Mouse (Mus musculus) liver, embryonic 15.5 days (tissue): ENCODE measurements around the gene Sart3. TPM values are rescaled to one million over a fixed set of nuclear protein-coding genes. Genes with fewer than 3 reads are reported as not detected.
"Not testable (repeated sequence)": the region's sequence is repeated elsewhere in the genome, so short reads cannot be mapped to it uniquely, and the experiment has no call there.

ENCODE experiments used
- ATAC-seq: fragments of 200-750 bp; cut with Nextera tagmentation; 2 replicates; pipeline ENCODE4 v1.8.0; 2017; ENCODE audit warnings: moderate number of reproducible peaks, mild to moderate bottlenecking, moderate library complexity; ENCODE audit not compliant: insufficient read depth
- H3K27ac ChIP-seq: fragments of 300-500 bp; sonication (generic); replicated peaks from 2 replicates; pipeline ENCODE4 v1.5.1; 2015; ENCODE audit warnings: mild to moderate bottlenecking, inconsistent platforms
- H3K27me3 ChIP-seq: fragments of 300-500 bp; sonication (generic); 2 replicates; pipeline ENCODE4 v1.6.1; 2015; ENCODE audit warnings: mild to moderate bottlenecking, inconsistent platforms
- H3K36me3 ChIP-seq: fragments of 300-500 bp; sonication (generic); replicated peaks from 2 replicates; pipeline ENCODE4 v1.6.1; 2015; ENCODE audit warnings: moderate library complexity, mild to moderate bottlenecking, inconsistent platforms
- H3K4me1 ChIP-seq: fragments of 300-500 bp; sonication (generic); replicated peaks from 2 replicates; pipeline ENCODE4 v1.6.1; 2015; ENCODE audit warnings: inconsistent platforms
- H3K4me2 ChIP-seq: fragments of 300-500 bp; sonication (generic); 2 replicates; pipeline ENCODE4 v1.6.1; 2015; ENCODE audit warnings: moderate library complexity, mild to moderate bottlenecking, inconsistent platforms
- H3K4me3 ChIP-seq: fragments of 300-500 bp; sonication (generic); replicated peaks from 2 replicates; pipeline ENCODE4 v1.5.1; 2015; ENCODE audit warnings: mild to moderate bottlenecking, inconsistent platforms
- H3K9ac ChIP-seq: fragments of 300-500 bp; sonication (generic); 2 replicates; pipeline ENCODE4 v1.6.1; 2015; ENCODE audit warnings: moderate library complexity, mild to moderate bottlenecking, inconsistent platforms
- H3K9me3 ChIP-seq: fragments of 300-500 bp; sonication (generic); replicated peaks from 2 replicates; pipeline ENCODE4 v1.6.1; 2016; ENCODE audit warnings: inconsistent platforms
- WGBS: fragments of 180-500 bp; shearing (Covaris S2); methylation state at CpG from one replicate; pipeline ENCODE4 v1.1.7; 2015; ENCODE audit warnings: mixed read lengths; ENCODE audit not compliant: insufficient replicate concordance; 5-methylcytosine and 5-hydroxymethylcytosine counted together
- polyA plus RNA-seq: library from polyadenylated mRNA; unstranded; fragments of >200 nt; fragmentation: Nextera tagmentation; extraction: Ambion mirVana; gene quantifications from 2 replicates; pipeline ENCODE4 v1.2.1, GENCODE M21; 2015

Gene Sart3
- polyA plus RNA-seq, result 17.5 and 20.7 TPM in 2 replicates

DNA sequence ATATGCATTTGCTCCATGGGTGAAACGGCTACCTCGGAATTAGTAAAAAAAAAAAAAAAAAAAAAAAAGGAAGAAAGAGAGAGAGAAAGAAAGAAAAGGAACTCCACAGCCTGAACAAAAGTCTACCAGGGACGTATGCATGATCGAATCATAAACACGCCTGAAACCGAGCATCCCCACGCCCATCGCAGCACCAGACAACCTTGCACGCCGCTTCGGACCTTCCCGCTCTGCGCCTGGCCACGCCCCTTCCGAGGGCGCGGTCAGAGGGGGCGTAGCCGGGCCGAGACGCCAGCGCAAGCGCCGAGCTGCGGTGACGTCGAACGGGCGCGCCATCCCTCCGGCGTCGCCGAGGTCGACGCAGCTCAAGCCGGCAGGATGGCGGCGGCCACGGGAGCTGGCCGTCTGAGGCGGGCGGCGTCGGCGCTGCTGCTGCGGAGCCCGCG lies at the start of gene Sart3, which contains the start of gene Iscu:
Gene Sart3, minus strand, starts transcription at position 61 of the 446 bp plus-strand sequence.
Gene Iscu, plus strand, starts transcription at position 299 of the 446 bp plus-strand sequence.
- H3K27me3 ChIP-seq, result no peaks in the 10 kb centered on the region
- WGBS, result under 1% methylated on average over 45 of the region's 49 CpGs
- peak within 1 kb of the TSS; percentile 92 for H3K4me2 ChIP-seq
- H3K4me1 ChIP-seq, result peaks cover 43% of the 10 kb centered on the region
- peak within 1 kb of the TSS; percentile 95 for H3K4me3 ChIP-seq
- peaks cover 49% of the 10 kb centered on the region for H3K36me3 ChIP-seq
- no peaks in the 10 kb centered on the region for H3K9me3 ChIP-seq
- ATAC-seq, result peak; percentile 78
- peak within 1 kb of the TSS; percentile 91 for H3K27ac ChIP-seq
- H3K9ac ChIP-seq, result peak within 1 kb of the TSS; percentile 91

DNA sequence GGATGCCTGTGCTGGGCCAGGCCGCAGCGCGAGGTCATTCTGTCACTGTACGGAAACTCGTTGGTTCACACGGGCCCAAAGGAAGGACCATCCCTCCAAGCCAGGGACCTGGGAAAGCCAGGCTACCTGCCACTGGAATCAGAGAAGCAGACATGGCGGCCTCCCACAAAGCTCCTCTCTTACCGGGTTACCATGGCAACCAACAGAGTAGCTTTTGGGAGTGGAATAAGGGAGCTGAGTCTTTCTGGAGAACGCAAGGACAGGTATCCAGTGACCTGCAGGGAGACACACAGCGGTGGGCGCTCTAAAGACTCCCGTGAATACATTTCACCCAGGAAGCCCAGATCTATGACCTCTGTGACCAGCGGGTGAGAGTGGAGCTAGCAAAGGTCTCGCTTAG lies 46.3 kb upstream of the Sart3 start:
- H3K27me3 ChIP-seq, result no peaks in the 10 kb centered on the region; the same call in 1 of the 2 replicates
- no peak overlapping the region for H3K9ac ChIP-seq
- no peak overlapping the region for H3K27ac ChIP-seq
- ATAC-seq, result no peak
- H3K4me1 ChIP-seq, result peaks cover 3% of the 10 kb centered on the region; the same call in 1 of the 2 replicates
- H3K9me3 ChIP-seq, result no peaks in the 10 kb centered on the region
- no peaks in the 10 kb centered on the region for H3K36me3 ChIP-seq
- 74% methylated on average over 14 of the region's 14 CpGs for WGBS
- H3K4me3 ChIP-seq, result no peak overlapping the region
- H3K4me2 ChIP-seq, result no peak overlapping the region

DNA sequence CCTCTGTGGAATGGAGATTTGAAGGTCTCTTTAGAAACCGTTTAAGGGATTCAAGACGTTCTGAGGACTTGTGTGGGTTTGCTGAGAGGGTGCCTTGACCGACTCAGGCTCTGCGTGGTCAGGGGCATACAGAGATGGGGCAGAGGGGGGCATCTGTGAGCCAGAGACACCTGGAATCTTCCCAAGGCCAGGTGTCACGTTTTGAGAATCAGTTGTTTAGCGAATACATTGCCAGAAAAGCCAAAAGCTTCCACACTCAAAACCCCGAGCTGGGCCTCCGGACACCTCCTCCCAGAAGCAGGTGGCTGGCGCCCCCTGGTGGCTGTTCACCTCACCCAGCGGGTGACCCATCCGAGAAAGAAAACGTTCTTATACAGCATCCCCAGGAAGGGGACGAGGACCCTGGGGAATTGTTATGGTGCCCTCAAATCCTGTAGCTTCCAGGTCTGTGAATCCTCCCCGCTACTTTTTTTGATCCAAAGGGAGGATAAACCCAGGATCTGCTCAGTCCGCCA lies 43.4 kb upstream of the Sart3 start:
- no peaks in the 10 kb centered on the region; the same call in 1 of the 2 replicates for H3K27me3 ChIP-seq
- H3K4me1 ChIP-seq, result peaks cover 3% of the 10 kb centered on the region; the same call in 1 of the 2 replicates
- H3K27ac ChIP-seq, result no peak overlapping the region
- no peaks in the 10 kb centered on the region for H3K9me3 ChIP-seq
- H3K36me3 ChIP-seq, result no peaks in the 10 kb centered on the region
- no peak overlapping the region for H3K9ac ChIP-seq
- 0 out of 2 replicates have a peak, but pooled peaks have one; percentile 31 for ATAC-seq
- H3K4me2 ChIP-seq, result 0 out of 2 replicates have a peak overlapping the region, but pooled peaks have one; percentile 12
- 14% methylated on average over 15 of the region's 15 CpGs for WGBS
- no peak overlapping the region for H3K4me3 ChIP-seq

DNA sequence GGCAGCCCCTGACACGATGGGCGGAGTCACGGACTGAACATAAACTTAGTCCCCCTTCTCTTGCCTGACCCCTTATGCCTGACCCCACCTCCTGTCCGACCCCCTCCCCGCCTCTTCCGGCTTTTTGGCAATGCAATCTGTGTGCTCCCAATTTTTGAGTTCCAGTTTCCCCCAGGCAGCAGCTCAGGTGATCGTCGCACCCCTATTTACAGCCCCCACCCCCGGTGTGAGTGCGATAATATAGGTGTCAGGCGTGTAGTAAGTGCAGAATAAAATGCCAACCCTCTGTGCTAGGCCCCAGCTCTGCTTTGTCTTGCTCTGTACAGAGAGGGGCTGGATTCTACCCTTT lies 42.7 kb upstream of the Sart3 start:
- H3K36me3 ChIP-seq, result no peaks in the 10 kb centered on the region
- H3K4me2 ChIP-seq, result no peak overlapping the region
- no peak overlapping the region for H3K9ac ChIP-seq
- H3K4me3 ChIP-seq, result no peak overlapping the region
- H3K27ac ChIP-seq, result no peak overlapping the region
- ATAC-seq, result no peak
- WGBS, result 50% methylated on average over 11 of the region's 11 CpGs
- no peaks in the 10 kb centered on the region for H3K9me3 ChIP-seq
- peaks cover 3% of the 10 kb centered on the region; the same call in 1 of the 2 replicates for H3K4me1 ChIP-seq
- no peaks in the 10 kb centered on the region; the same call in 1 of the 2 replicates for H3K27me3 ChIP-seq

DNA sequence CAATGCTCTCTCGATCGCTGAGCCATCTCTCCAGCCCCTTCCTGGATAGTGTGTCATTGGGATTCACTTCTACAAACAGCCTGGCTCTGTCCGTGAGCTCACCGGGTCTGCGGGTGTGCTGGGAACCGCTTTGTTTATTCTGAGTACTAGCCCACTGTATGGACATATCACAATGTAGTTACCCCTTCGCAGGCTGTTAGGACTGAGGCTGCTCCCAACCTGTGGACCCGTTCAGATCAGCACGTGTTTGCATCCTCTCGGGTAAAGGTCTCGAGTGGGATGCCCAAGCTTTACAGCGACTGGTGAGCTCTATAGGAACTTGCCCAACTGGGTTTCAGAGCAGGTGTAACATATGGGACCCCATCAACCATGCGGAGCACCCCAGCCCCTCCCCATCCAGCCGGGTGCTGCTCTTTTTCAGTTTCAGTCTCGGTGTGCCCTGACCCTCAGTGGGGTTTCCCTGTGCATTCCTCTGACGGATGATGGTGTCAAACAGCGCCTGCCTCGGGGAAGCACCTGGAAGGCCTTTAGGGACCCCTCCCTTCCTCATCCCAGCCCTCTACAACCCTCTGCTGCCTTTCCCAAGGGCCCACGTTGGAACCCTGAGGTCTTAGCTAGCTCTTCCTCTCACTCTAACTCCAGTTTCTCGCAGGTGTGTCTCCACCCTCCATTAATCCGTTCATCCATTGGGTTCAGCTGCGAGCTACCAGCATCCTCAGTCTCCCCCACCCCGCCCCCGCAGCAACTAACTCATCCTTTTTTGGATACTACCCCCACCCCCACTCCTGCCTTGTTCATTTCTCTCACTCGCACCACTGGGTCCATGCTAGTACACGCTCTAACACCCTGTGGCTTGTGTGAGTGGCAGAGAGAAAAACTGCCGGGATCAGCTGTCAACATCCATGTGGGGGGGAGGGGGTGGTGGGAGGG lies 42.1 kb upstream of the Sart3 start:
- Histone ChIP-seq H3K4me1 (peaks cover 3% of the 10 kb centered on the region; the same call in 1 of the 2 replicates), H3K9me3 (no peaks in the 10 kb centered on the region), H3K27ac (no peak overlapping the region), H3K36me3 (no peaks in the 10 kb centered on the region), H3K4me3 (no peak overlapping the region), H3K4me2 (no peak overlapping the region), H3K27me3 (no peaks in the 10 kb centered on the region; the same call in 1 of the 2 replicates), H3K9ac (no peak overlapping the region)
- 36% methylated on average over 27 of the region's 27 CpGs for WGBS
- no peak for ATAC-seq

DNA sequence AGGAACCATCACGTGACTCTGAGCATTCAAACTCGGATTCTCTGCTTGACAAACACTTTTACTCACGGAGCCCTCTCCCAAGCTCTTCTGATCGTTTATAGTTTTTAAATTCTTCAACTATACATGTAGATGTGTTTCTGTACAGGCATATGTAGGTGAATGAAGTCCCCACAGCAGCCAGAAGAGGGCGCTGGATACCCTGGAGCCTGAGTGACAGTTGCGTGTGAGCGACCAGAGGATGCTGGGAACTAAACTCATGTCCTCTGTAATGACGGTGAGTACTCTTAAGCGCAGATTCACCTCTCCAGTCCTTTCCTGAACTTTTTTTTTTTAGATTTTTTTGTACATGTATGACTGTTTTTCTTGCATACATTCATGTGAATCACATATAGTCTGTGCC lies 41.3 kb upstream of the Sart3 start:
- H3K27me3 ChIP-seq, result no peaks in the 10 kb centered on the region; the same call in 1 of the 2 replicates
- no peak overlapping the region for H3K27ac ChIP-seq
- H3K4me3 ChIP-seq, result no peak overlapping the region
- no peaks in the 10 kb centered on the region for H3K9me3 ChIP-seq
- H3K4me1 ChIP-seq, result peaks cover 3% of the 10 kb centered on the region; the same call in 1 of the 2 replicates
- H3K36me3 ChIP-seq, result no peaks in the 10 kb centered on the region
- no peak overlapping the region for H3K4me2 ChIP-seq
- WGBS, result 22% methylated on average over 9 of the region's 9 CpGs
- ATAC-seq, result no peak
- no peak overlapping the region for H3K9ac ChIP-seq

DNA sequence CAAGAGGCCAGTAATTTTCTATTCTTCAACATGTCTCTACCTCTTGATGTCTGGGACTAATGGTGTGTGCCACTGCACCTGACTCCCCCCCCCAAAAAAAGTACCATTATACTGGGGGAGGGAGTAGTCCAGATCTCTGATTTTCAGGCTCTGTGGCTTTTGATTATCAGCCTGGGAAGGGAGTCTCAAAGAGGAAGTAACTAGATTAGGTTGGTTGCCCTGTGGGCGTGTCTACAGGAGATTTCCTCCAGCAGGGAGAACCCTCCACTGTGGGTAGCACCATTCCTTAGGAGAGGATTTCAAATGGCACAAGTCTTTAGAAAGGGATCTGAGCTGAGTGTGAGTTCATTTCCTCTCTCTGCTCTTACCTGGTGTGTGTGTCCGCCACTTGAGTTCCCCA lies 40.3 kb upstream of the Sart3 start:
- ATAC-seq, result no peak
- Histone ChIP-seq H3K4me3 (no peak overlapping the region), H3K4me1 (peaks cover 3% of the 10 kb centered on the region; the same call in 1 of the 2 replicates), H3K27me3 (no peaks in the 10 kb centered on the region; the same call in 1 of the 2 replicates), H3K4me2 (no peak overlapping the region), H3K36me3 (no peaks in the 10 kb centered on the region), H3K9ac (no peak overlapping the region), H3K9me3 (no peaks in the 10 kb centered on the region), H3K27ac (no peak overlapping the region)
- 44% methylated on average over 2 of the region's 2 CpGs for WGBS

DNA sequence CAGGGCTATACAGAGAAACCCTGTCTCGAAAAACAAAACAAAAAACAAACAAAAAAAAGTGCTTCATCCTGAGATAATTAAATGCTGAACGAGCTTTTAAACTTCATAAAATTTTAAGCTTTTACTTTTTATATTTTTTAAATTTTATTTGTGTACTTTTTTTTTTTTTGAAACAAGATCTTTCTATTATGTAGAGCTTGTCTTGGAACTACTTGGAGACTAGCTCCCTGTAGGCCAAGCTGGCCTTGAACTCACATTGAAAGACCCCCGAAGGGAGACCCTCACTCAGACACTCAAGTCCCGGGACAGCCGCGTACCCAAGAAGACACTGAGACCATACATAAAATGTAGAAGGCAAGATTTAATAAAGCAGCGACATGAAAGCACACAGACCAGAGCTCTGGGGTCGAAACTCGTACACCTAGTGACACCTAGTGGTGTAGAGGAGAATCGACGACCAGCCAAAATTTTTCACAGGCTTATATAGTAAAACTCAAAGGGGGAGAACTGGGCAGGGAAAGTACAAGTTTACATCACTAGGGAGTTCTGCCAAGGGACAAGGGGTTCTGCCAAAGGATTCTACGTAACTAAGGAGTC lies 39.6 kb upstream of the Sart3 start:
- WGBS, result 15% methylated on average over 11 of the region's 12 CpGs
- not testable (repeated sequence) for H3K4me1 ChIP-seq, H3K36me3 ChIP-seq, H3K4me3 ChIP-seq, H3K27me3 ChIP-seq, H3K9ac ChIP-seq, ATAC-seq, H3K27ac ChIP-seq, H3K4me2 ChIP-seq, H3K9me3 ChIP-seq

DNA sequence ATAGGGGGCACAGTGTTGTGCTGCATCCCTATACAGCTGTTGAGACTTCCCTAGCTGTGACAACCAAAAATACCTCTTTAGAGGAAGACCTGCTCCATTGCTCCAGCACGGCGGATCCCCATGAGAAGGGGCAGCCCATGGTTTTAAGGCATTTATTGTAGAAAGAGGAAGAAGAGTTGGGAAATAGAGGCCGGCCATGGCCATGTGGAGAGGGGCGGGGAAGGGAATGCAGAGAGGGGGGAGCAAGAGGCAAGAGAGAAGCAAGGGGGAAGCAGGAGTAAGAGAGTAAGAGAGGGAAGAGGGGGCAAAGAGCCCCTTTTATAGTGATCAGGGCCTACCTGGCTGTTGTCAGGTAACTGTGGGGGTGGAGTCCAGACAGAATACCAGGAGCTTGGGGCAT lies 37.8 kb upstream of the Sart3 start:
- Histone ChIP-seq H3K4me3 (no peak overlapping the region), H3K27me3 (no peaks in the 10 kb centered on the region; the same call in 1 of the 2 replicates), H3K4me1 (peaks cover 6% of the 10 kb centered on the region; the same call in 1 of the 2 replicates), H3K9ac (no peak overlapping the region), H3K27ac (no peak overlapping the region), H3K4me2 (no peak overlapping the region), H3K9me3 (no peaks in the 10 kb centered on the region), H3K36me3 (no peaks in the 10 kb centered on the region)
- no peak for ATAC-seq
- WGBS, result 62% methylated on average over 4 of the region's 4 CpGs

DNA sequence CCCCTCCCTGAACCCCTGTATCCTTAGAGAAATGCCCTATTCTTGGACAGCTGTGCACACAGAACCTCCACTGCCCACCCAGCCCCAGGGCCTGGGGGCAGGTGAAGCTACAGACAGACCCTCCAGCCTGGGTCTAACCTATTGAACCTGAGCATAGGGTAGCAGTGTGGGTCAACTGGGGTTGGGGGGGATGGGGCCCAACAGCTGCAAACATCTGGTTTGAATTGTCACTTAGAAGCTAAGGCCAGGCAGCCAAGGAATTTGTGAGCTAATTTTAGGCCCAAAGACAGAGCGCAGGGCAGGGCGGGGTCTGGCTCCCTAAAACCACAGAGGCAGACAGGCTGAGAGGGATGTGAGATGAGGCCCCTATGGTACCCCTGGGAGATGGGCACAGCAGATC lies 35.9 kb upstream of the Sart3 start:
- Histone ChIP-seq H3K4me1 (peaks cover 12% of the 10 kb centered on the region; the same call in 1 of the 2 replicates), H3K27me3 (no peaks in the 10 kb centered on the region), H3K9ac (no peak overlapping the region), H3K36me3 (no peaks in the 10 kb centered on the region), H3K9me3 (no peaks in the 10 kb centered on the region), H3K4me2 (no peak overlapping the region), H3K27ac (no peak overlapping the region), H3K4me3 (no peak overlapping the region)
- 32% methylated on average over 2 of the region's 2 CpGs for WGBS
- ATAC-seq, result no peak

DNA sequence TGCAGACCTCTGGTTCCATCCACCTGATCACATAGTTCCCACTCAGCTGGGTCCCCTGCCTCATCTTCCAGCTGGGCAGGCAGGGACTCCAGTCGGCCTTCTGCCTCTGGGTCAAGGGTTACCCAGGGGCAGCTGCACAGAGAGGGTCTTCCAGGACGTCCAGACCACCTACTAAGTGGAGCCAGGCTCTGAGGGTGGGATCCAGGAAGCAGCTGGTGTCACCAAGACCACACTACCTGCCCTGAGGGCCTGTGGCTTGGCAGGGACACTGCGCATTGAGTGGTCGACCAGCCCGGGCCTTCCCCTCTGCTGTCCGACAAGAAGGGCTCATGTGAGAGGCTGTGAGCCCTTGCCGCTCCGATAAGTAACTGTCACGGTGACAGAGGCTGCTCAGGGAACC lies 35.4 kb upstream of the Sart3 start:
- Histone ChIP-seq H3K9ac (no peak overlapping the region), H3K4me2 (no peak overlapping the region), H3K4me1 (peaks cover 12% of the 10 kb centered on the region; the same call in 1 of the 2 replicates), H3K4me3 (no peak overlapping the region), H3K9me3 (no peaks in the 10 kb centered on the region), H3K27ac (no peak overlapping the region), H3K27me3 (no peaks in the 10 kb centered on the region), H3K36me3 (no peaks in the 10 kb centered on the region)
- no peak for ATAC-seq
- WGBS, result 62% methylated on average over 9 of the region's 9 CpGs
